Mouse (Mus musculus) c-Kit-positive CD71-negative TER-119-negative erythroid progenitor cells, embryonic 14.5 days (primary cell): ENCODE measurements around the gene Rbx1.
A peak's percentile ranks its signal among the peaks of the same experiment; 100 is the strongest.
"Not testable (repeated sequence)": the region's sequence is repeated elsewhere in the genome, so short reads cannot be mapped to it uniquely, and the experiment has no call there.

Source experiments
- DNase-seq: peaks from one replicate; pipeline ENCODE4 v3.0.0-alpha.2; 2013; ENCODE audit warnings: low read depth

Gene Rbx1

DNA sequence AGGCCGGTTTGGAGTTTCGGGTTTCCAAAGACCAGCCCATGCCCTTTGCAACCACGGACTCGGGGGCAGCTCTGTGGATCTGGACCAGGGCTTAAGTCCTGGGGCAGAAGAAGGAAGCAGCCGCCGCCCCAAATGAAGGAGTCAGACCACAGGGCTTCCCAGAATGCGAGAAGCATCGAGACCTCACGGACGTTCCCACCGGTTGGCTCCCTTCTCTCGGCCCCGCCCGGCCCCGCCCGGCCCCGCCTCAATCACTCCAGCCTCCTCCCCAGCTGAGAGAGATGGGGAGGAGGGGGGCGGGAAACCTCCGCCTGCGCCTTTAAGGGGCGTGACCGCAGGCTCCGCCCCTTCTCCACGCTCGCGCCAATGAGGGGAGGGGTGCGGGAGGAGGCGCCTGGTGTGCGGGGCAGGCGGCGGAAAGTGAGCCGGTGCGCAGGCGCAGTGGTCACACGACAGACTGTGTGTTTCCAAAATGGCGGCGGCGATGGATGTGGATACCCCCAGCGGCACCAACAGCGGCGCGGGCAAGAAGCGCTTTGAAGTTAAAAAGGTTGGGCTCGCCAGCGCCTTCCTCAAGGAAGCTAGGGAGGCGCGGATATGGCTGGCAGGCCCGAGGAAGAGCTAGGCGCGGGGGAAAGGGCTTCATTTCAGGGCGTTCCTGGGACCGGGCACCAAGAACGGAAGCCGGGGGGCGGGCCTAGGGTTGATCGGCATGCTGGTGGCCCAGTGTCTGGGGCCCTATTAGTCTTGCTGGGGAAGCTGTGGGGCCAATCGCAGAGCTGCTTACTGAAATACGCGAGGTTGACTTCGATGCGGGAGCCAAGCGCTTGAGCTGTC, at the start of gene Rbx1:
TSS of gene Rbx1 (plus strand) at position 396 of the 837 bp plus-strand sequence.
- DNase-seq = peak; percentile 98

DNA sequence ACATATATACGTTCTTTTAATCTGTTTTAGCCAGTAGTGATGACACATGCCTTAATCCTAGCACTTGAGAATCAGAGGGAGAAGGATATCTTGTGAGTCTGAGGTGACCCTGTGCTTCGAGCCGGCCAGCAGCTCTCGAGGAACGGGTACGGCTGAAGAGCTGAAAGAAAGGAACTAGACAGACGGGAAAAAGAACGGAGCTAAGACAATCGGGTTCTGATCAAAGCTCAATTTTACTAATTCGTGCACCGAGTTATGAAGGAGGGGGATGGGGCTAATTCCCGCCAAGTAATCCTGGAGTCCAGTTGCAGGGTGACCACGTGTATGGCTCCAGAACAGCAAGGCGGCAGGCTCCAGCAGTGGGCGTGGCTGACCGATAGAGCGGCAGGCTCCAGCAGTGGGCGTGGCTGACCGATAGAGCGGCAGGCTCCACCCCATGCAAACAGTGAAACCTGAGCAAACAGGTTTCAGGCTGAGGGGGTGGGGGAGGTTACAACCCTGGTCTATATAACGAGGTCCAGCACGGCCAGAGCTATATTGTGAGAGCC, 49.3 kb upstream of the Rbx1 start:
- DNase-seq = not testable (repeated sequence)

DNA sequence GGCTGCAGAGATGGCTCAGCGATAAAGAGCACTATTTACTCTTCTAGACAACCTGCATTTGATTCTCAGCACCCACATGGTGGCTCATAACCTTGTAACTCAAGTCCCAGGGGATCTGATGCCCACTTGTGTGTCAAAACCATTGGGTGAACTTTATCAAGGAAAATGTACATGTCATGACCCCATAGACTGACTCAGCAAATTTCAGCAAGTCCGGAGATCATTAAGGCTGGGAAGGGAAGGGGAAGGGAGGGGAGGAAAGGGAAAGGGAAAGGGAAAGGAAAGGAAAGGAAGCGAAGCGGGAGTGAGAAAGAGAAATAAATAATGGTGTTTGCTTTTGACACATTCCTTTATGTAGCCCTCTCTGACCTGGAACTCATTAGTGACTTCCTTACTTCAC, 48.0 kb upstream of the Rbx1 start:
- no peak for DNase-seq

DNA sequence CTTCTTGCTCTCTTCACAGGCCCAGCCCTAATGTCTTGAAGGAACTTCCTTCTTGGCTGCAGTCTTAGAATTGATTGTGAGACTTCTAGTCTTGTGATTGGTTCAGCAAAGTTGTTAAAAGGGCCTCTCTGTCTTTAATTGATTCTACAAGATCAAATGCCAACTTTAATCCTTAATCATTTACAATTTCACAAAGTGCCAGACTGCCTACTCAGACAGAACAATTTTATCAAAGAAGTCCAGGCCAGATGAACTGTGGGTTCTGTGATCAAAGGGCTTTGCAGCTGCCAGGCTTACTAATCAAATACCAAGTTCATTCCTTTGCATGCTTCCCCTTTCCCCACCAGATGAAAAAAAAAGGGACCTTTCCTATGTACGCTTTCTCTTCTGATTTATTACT, 44.6 kb upstream of the Rbx1 start:
- no peak for DNase-seq

DNA sequence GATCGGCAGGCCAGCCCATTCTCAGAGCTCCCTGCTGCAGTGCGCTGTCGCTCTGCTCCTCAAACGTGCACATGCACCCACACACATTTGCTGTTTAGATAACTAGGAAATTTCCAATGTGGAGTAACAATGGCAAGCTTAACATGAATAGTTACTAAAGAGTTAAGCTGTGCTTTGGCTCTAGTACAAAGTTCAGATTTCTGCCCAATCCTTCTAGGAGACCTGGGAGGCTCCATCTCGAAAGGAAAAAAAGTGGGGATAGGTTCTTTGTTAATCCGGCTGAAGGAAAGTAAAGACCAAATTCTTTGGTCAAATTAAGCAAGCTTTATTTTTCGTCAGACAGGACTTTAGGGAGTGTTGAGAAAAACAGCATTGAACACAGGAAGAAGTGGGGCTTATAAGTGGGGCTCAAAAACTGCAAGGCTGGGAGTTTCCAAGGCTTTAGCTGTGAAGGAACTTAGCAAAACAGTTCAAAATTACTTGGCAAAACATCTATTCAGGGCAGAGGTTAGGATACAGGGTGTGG, 43.9 kb upstream of the Rbx1 start:
- DNase-seq = no peak

DNA sequence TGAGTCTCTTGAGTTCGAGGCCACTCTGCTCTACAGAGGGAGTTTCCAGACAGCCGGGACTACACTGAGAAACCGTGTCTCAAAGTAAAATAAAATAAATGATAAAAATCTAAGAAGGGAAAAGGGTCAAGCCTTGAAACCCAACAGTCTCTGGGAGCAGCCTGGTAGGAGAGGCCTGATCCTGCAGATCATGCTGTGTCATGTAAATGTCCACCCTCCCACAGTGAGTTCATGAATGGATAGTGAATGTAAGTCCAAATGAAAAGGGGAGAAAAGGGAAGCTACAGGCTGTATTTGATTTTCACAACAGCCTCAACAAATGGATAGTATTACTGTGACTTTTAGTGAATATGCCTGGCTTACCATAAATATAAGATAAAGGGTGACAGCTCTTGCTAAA, 40.8 kb upstream of the Rbx1 start:
- DNase-seq = no peak

DNA sequence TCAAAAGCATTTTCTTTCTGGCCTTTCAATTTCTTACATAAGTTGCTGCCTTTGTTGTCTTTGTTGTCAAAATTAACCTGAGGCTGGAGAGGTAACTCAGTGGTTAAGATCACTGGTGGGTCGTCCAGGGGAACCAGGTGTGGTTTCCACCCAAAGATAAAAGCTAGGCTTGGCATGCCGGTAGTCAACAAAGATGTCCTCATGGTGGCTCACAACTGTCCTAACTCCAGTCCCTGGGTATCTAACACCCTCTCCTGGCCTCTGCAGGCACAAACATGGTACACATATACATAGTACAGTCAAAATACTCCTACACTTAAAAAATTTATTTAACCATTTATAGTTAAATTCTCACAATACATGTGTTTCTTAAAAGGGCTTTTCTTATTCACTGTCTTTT, 38.1 kb upstream of the Rbx1 start:
- DNase-seq = no peak

DNA sequence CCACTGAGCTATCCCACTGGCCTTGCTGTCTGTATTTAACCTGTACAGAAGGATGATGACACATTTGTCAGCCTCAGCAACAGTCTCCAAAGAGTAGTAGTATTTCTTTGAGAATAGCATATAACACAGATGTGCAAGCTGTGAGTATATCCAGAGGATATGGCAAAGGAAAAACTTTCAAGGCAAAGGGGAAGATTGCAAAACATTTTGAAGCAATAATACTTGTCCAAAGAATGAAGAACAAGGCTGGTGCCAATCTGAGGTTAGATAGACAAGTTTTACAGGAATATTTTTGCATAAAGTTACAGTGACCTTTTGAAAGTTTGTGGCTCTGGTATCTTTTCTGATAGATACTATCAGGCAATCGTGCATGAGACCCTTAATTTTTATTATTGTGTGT, 34.9 kb upstream of the Rbx1 start:
- DNase-seq = no peak

DNA sequence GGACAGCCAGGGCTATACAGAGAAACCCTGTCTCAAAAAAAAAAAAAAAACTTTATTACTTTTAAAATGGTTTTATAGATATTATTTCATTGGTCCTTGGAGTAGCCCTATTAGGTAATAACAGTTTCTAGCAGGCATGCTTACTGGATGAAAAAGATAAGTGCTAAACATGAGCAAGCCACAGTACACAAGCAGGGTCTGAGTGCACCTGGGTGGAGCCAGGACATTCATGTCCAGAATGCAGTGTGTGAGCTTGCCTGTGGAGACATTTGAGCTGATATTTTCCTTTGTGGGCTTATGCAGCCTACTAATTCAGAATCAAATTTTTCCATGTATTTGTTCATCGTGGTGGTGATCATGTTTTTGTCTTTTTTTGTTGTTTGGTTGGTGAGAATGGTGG, 27.8 kb upstream of the Rbx1 start:
- no peak for DNase-seq

DNA sequence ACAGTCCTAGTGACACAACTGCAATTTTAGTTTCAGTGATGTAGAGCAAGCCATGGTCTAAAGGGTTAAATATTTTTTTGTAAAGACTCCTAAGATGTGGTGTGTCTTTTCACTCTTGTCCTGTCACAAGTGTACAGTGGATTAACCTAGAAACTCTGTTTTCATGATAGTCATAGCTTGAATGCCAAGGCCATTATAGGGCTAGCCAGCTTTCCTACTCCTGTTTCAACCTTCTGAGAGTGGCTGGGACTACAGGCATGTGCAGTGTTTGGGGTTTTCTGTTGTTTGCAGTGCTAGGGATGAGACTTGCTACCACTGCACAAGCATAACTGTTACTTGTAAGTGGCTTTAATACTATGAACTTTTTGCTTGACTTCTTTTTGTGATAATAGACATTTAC, 26.9 kb upstream of the Rbx1 start:
- no peak for DNase-seq

DNA sequence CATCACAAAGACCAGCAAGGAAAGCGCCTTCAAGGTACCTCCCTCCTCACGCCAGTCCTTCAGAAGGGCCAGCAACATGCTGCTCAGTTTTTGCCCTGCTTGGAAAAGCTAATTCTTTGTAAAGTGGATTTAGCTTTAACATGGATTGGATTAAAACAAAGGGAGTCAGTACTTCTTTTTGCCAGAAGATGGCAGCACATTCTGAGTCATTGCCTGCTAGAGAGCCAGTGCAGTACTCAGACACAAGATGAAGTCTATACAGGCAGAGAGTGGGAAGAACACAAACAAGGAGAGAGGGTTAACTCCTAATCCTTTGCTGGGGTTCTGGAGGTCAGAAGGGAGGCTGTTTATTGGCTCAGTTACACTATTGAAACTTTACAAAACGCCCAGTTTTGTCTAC, 17.6 kb upstream of the Rbx1 start:
- peak; percentile 65 for DNase-seq

DNA sequence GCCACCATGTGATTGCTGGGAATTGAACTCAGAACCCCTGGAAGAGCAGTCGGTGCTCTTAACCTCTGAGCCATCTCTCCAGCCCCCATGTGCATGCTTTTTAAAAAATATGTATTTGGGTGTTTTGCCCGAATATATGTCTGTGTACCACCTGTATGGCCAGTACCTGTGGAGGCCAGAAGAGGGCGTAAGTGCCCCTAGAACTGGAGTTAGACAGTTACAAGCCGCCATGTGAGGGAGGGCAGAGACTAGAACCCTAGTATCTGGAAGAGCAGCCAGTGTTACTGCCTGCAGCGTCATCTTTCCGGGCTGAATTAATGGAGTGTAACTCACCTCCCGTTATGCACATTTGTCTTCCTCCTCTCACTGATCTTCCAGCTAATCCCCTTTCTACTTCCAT, 4.6 kb upstream of the Rbx1 start:
- DNase-seq = no peak

DNA sequence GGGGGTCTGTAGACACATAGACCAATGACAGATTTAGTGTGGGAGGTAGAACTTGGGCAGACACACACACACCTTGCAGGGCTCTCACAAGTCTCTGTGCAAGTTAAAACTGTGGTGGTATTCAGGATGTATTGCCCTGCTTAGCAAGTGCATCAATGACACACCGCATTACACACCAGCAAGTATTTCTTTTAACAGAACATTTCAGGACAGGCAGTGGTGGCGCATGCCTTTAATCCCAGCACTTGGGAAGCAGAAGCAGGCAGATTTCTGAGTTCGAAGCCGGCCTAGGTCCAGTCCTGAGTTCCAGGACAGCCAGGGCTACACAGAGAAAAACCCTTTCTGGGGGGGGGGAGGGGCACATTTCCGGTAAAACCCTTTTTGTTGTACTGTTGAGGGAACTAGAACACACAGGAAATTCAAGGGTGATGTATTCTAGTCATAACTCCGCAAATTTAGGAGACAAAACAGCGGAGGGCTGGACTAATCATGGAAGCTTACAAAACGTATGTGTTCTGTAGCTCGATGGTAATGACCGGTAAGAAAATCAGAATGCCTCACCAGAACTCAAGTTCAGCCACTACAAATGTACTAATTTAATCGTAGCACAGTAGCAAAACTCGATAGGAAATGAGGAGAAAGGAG, 958 bp upstream of the Rbx1 start:
- DNase-seq = no peak

DNA sequence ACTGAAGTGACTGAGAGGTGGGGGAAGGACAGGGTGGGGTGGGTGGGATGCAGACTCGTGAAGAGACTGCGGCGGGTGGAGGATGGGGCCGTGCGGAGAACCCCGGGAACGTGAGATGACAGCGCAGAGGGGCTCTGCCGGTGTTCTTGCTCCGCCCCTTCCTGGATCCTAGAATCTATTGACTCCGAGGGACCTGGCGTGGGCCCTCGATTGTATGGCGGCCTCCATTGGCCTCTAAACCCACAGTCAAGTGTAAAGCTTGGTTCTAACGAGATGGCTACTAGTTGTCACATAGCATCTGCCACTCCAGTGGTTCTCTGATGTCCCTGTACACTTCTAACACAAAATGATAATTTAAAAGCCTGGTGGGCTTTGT, 630 bp downstream of the Rbx1 start:
- no peak for DNase-seq

DNA sequence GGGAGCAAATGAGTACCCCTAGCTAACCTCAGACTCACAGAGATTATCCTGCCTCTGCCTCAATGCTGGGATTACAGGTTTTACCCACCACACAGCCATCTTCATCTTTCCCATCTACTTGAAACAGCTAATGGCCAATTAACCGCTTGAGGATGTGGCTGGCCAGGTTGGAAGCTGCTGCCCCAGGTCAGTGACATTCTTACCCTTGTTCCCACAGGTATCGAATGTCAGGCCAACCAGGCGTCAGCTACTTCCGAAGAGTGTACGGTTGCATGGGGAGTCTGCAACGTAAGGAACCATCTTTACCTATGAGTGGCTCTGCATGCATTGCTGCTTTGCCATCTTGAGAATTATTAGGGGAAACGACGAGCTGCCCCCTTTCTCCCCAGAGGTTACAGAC, 4.6 kb downstream of the Rbx1 start:
- no peak for DNase-seq

DNA sequence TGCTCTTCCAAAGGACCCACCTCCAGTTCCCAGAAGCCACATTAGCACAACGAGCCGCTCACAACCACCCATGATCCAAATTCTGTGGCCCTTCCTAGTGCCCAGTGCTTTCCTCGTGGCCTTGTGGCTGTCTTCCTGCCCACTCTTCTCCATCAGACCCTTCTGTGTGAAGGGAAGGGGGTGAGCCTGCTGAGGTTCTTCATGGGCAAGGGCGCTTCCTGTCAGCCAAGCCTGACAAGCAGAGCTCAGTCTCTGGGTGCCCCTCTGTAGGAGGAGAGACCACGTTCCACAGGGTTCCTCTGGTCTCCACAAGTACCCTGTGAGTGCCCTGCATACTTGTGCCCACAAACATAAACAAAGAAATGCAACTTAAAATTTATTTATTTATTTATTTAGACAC, 6.2 kb downstream of the Rbx1 start:
- DNase-seq = no peak

DNA sequence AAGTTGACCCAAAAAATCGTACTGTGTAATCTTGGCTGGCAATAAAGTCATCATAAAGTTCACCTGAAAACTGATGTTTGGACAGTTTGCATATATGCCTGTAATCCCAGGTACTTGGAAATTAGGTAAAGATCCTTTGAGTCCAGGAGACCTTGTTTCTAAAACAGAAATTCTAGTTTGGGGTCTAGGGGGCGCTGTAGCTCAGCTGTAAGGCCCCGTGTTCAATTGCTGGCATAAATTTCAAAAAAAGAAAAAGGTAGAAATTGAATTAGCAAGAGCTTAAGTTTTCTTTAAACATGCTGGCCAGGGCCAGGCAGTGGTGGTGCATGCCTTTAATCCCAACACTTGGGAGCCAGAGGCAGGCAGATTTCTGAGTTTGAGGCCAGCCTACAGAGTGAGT, 9.6 kb downstream of the Rbx1 start:
- DNase-seq = no peak

DNA sequence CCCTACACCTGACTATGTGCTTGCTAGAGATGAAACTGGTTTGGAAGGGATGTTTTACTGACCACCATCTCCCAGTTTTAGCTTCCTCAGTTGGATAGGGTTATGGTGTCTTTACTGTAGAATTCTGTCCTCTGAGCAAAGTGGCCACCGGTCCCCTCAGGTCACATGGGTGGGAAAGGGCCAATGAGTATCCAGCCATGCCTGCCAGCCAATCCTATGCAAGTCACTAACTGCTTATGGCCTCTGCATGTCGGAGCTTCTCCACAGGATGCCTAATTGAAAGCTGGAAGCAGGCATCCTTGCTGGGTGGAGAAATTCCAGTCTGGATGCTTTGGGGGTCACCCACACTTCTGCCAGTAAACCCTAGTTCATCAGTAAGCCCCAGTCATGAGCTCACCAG, 10.5 kb downstream of the Rbx1 start:
- no peak for DNase-seq

DNA sequence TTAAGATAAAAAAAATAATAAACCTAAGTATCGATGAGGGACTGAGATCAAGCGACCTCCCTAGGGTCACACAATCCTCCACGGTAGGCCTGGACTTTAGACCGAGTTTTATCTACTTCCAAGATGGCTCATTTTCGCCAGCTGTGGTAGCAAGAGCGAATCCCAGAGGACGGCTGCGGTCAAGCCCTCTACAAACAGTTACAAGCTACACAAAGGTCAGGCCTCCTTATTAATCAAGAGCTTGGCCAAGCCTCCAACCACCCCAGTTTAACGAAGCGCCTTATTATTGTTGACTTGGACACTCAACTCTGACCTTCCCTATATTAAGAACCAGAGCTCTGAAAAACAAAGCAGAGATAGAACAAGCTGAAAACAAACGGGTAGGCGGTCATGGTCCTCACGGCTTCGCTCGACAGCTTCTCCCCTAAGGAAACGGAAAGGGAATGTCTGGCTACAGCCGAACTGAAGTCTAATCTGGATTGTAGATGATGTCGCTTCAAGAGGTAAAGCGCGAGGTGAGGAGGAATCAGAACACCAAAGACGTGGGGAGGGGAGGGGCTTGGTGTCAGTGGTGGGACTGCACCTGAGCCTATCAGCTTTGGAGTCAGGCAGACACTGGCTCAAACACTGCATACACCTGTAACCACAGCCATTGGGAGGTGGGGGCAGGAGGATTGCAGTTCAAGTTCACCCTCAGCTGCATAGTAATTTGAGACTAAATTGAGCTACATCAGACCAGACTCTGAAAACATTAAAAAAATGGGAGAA, 13.5 kb downstream of the Rbx1 start:
- DNase-seq = no peak

DNA sequence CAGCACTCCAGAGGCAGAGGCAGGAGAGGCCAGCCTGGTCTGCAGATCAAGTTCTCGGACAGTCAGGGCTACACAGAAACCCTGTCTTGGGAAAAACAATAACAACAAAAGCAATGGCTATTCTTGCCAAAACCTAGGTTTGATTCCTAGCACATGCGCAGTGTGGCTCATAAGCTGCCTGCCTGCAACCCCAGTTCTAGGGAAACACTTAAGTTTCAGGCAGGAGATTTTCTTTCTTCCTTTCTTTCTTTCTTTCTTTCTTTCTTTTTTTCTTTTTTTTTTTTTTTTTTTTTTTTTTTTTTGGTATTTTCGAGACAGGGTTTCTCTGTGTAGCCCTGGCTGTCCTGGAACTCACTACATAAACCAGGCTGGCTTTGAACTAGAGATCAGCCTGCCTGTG, 14.2 kb downstream of the Rbx1 start:
- DNase-seq = not testable (repeated sequence)

DNA sequence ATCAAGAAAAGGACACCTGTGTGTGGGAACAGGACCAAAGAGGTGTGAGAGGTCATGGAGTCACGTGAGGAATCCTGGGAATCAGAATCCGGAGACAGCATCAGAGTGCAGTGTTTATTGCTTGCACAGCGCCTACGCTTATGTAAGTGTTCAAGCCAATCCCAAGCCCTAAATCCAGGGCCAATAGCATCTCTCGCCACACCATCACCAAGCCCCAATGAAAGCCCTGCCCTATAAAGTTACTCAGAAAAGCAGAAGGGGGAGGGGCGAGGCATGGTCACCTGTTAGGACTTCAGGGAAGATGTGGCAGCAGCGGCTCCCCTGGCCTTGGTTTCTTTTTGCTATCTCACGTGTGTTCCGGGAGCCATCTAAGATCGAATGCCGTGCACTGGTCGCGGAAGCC, 14.9 kb downstream of the Rbx1 start:
- DNase-seq = peak; percentile 40

DNA sequence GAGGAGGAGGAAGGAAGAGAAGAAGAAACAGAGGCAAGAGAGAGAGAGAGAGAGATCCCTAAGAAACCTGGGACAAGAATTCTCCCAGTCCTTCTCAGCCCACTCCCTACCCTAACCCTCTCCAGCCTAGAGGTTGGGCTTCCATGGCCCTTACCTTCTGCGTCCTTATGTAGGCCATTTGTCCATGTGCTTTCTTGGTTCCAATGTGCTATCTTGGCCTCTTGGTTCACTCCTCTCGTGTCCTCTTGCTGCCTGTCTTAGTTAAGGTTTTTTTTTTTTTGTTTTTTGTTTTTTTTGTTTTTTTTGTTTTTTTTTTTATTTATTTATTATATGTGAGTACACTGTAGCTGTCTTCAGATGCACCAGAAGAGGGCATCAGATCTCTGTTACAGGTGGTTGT, 16.9 kb downstream of the Rbx1 start:
- no peak for DNase-seq

DNA sequence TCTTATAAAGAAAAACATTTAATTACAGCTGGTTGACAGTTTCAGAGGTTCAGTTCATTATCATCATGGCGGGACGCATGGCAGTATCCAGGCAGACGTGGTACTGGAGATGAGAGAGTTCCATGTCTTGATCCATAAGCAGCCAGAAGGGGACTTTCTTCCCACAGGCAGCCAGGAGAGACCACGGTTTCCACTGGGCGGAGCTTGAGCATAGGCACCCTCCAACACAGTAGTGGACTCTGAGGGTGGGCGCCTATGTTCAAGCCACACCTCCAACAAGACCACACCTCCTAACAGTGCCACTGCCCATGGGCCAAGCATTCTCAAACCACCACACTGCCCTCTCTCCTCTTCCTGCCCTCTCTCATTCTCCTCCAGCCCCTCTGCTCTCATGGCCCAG, 17.6 kb downstream of the Rbx1 start:
- DNase-seq = no peak
